Mouse (Mus musculus): ENCODE measurements around the gene Dppa2. TPM values are rescaled to one million over a fixed set of nuclear protein-coding genes. Genes with fewer than 3 reads are reported as not detected.

The Dppa2 gene
- polyA plus RNA-seq (2015; fragmentation: Illumina TruSeq; extraction: RNeasy Lipid Tissue Mini Kit (QIAGEN cat#74804); ENCODE audit: low read depth, low replicate concordance): not detected

DNA sequence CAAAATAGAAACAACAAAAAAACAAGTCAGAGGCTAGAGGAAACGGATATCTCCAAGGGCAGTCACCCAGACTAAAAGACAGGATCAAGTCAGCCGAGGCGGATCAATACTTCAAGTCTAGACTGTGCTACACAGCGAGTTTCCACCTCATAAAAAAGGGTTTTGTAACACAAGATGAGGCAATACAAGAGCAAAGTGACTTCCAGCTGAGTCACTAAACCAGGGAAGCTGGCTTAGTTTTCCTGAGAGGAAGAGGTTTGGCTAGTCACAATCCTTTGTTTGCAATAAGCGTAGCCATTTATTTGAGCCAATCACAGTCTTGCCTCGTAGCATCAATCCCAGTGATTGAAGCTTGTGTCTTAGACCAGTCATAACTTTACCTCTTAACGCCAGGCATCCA, at the start of gene Dppa2:
Gene Dppa2, plus strand, starts transcription at position 400 of the 400 bp plus-strand sequence.

DNA sequence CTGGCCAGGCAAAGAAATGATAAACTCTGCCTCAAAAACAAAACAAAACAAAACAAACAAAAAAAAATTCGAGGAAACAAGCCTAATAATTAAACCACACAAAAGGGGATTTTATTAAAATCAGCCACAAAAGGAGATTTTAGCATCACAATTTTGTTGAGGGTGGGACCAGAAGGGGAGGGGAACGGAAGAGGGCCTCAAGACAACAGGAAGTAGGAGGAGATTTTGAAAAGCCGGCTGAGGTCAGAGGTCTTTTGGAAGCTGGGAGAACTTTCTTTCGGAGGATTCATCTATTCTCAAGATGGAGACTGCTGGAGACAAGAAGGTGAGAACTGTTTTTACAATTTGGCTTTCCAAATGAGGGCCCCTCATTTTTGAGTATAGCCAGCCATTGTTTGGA, 20.2 kb upstream of the Dppa2 start, which contains the start of gene Dppa4:
Gene Dppa4, plus strand, starts transcription at position 217 of the 400 bp plus-strand sequence.

Other genes starting within 250 kb of the Dppa2 start
- gene Dppa4, start 20.2 kb upstream of the Dppa2 start, polyA plus RNA-seq (2015; fragmentation: Illumina TruSeq; extraction: RNeasy Lipid Tissue Mini Kit (QIAGEN cat#74804); ENCODE audit: low read depth, low replicate concordance): not detected
- gene Gm5485, start 108.5 kb downstream of the Dppa2 start, polyA plus RNA-seq (2015; fragmentation: Illumina TruSeq; extraction: RNeasy Lipid Tissue Mini Kit (QIAGEN cat#74804); ENCODE audit: low read depth, low replicate concordance): not detected
- gene Morc1, start 127.3 kb downstream of the Dppa2 start, polyA plus RNA-seq (2015; fragmentation: Illumina TruSeq; extraction: RNeasy Lipid Tissue Mini Kit (QIAGEN cat#74804); ENCODE audit: low read depth, low replicate concordance): not detected

All from brain, adult 10 weeks (tissue).